22 mouse cellular contexts compared by ENCODE assay signal in genomic region chr6:91518454-91519020, GRCm38 (mm10). TPM values are rescaled to one million over a fixed set of nuclear protein-coding genes. Genes with fewer than 3 reads are reported as not detected.
DNase-seq lines count a peak whose midpoint lies in the region; ATAC-seq lines count a peak whose summit lies in the region.
"Had no signal": no experiment of that assay in that cellular context is flagged by ENCODE, and none has a peak within 500 bp of the region (broad histone marks: within the 10 kb centered on the region; RNA-seq: fewer than 3 reads in every experiment).

No protein-coding gene starts in this region.

- ATAC-seq in frontal cortex, adult (ENCODE audit: low TSS enrichment), result peak; percentile 44
- no peak for ATAC-seq in heart, embryonic 16.5 days (replicated peaks; ENCODE audit: extremely low read depth, insufficient read depth, low FRiP score)
- no peak for ATAC-seq in heart, embryonic 11.5 days (replicated peaks; ENCODE audit: insufficient number of reproducible peaks, low FRiP score, low TSS enrichment)
- ATAC-seq: hindbrain, postnatal 0 days had no signal

- no peak overlapping the region for H3K9ac ChIP-seq in heart, embryonic 16.5 days (ENCODE audit: low read length)
- no peak overlapping the region; the same call in 1 of the 2 replicates for H3K9ac ChIP-seq in heart, embryonic 11.5 days (ENCODE audit: low read depth, low read length)
- H3K9ac ChIP-seq: embryonic facial prominence, embryonic 12.5 days; liver, embryonic 14.5 days had no signal

- peaks cover 46% of the 10 kb centered on the region for H3K36me3 ChIP-seq in heart, embryonic 16.5 days (ENCODE audit: control insufficient read depth, insufficient read depth)
- peaks cover 34% of the 10 kb centered on the region for H3K36me3 ChIP-seq in heart, embryonic 11.5 days (ENCODE audit: control insufficient read depth, insufficient read depth, low read length)

- peak overlapping the region; percentile 4; the same call in 1 of the 2 replicates for H3K27ac ChIP-seq in heart, embryonic 16.5 days (ENCODE audit: low read length)
- no peak overlapping the region for H3K27ac ChIP-seq in heart, embryonic 11.5 days (ENCODE audit: low read depth, low read length)
- H3K27ac ChIP-seq: embryonic facial prominence, embryonic 12.5 days; forebrain, embryonic 10.5 days; hindbrain, postnatal 0 days; liver, embryonic 14.5 days; stomach, postnatal 0 days had no signal

- WGBS in heart, embryonic 16.5 days, result 64% methylated on average over 7 of the region's 7 CpGs
- WGBS in heart, embryonic 11.5 days (ENCODE audit: insufficient replicate concordance), result 82% methylated on average over 7 of the region's 7 CpGs

- H3K4me3 ChIP-seq in heart, embryonic 16.5 days (ENCODE audit: low read length), result no peak overlapping the region
- H3K4me3 ChIP-seq in heart, embryonic 11.5 days (ENCODE audit: low read depth, low read length), result no peak overlapping the region
- H3K4me3 ChIP-seq: embryonic facial prominence, embryonic 12.5 days; forebrain, embryonic 10.5 days had no signal

- no peak overlapping the region for H3K4me2 ChIP-seq in heart, embryonic 16.5 days (ENCODE audit: low read depth, low read length)
- no peak overlapping the region for H3K4me2 ChIP-seq in heart, embryonic 11.5 days
- H3K4me2 ChIP-seq: embryonic facial prominence, embryonic 12.5 days had no signal

- no peaks in the 10 kb centered on the region for H3K27me3 ChIP-seq in heart, embryonic 16.5 days (ENCODE audit: control insufficient read depth, insufficient read depth, low read length)
- H3K27me3 ChIP-seq in heart, embryonic 11.5 days (ENCODE audit: control insufficient read depth, insufficient read depth, low read length), result no peaks in the 10 kb centered on the region
- H3K27me3 ChIP-seq: CH12.LX; embryonic facial prominence, embryonic 12.5 days had no signal

- H3K4me1 ChIP-seq in heart, embryonic 16.5 days (ENCODE audit: control insufficient read depth, insufficient read depth, low read length), result peaks cover 29% of the 10 kb centered on the region
- H3K4me1 ChIP-seq in heart, embryonic 11.5 days (ENCODE audit: control insufficient read depth, insufficient read depth, low read length), result peaks cover 20% of the 10 kb centered on the region

- H3K9me3 ChIP-seq in heart, embryonic 16.5 days (replicated peaks; ENCODE audit: control insufficient read depth, low read length), result no peaks in the 10 kb centered on the region
- H3K9me3 ChIP-seq in heart, embryonic 11.5 days (replicated peaks; ENCODE audit: control insufficient read depth, low read length), result no peaks in the 10 kb centered on the region
- H3K9me3 ChIP-seq: embryonic facial prominence, embryonic 12.5 days; forebrain, embryonic 10.5 days had no signal

- DNase-seq in frontal cortex, postnatal 10 days (ENCODE audit: low spot score in 2 of 2), result no peak
- peak; percentile 65 for DNase-seq in right cerebral cortex, adult 18-20 months
- no peak for DNase-seq in right cerebral cortex, postnatal 10 days (ENCODE audit: low spot score in 2 of 2)
- peak; percentile 73 for DNase-seq in telencephalon, adult 2 months (ENCODE audit: low read depth, low spot score)
- no peak for DNase-seq in urinary bladder, postnatal 4 days (ENCODE audit: low spot score in 2 of 2)
- DNase-seq: adrenal gland, postnatal 10 days; cerebellum, adult 11-12 months; cerebellum, postnatal 36 days; heart, adult 11 months; kidney, adult 11 months; kidney, postnatal 10 days; midbrain, embryonic 14.5 days; thymus, postnatal 14 days had no signal

RNA-seq across cellular contexts. Expression of gene Lsm3, which starts 2.8 kb away (rescaled TPM):
- 164 and 183 TPM in 2 replicates for polyA plus RNA-seq in heart, embryonic 16.5 days (2015; fragmentation: Nextera tagmentation; extraction: Ambion mirVana)
- 196 and 209 TPM in 2 replicates for polyA plus RNA-seq in heart, embryonic 11.5 days (2014; fragmentation: Nextera tagmentation; extraction: Ambion mirVana)

RNA-seq across cellular contexts. Expression of gene Xpc, which starts 2.8 kb away (rescaled TPM):
- 11.9 and 13.7 TPM in 2 replicates for polyA plus RNA-seq in heart, embryonic 16.5 days (2015; fragmentation: Nextera tagmentation; extraction: Ambion mirVana)
- polyA plus RNA-seq in heart, embryonic 11.5 days (2014; fragmentation: Nextera tagmentation; extraction: Ambion mirVana), result 9.4 and 10.6 TPM in 2 replicates

RNA-seq across cellular contexts. Expression of gene Tmem43, which starts 45.0 kb away (rescaled TPM):
- 27.6 and 29.7 TPM in 2 replicates for polyA plus RNA-seq in heart, embryonic 16.5 days (2015; fragmentation: Nextera tagmentation; extraction: Ambion mirVana)
- polyA plus RNA-seq in heart, embryonic 11.5 days (2014; fragmentation: Nextera tagmentation; extraction: Ambion mirVana), result 29.1 and 34.3 TPM in 2 replicates

RNA-seq across cellular contexts. Expression of gene Chchd4, which starts 45.2 kb away (rescaled TPM):
- polyA plus RNA-seq in heart, embryonic 16.5 days (2015; fragmentation: Nextera tagmentation; extraction: Ambion mirVana), result 32.4 and 33.7 TPM in 2 replicates
- 32.8 and 33.4 TPM in 2 replicates for polyA plus RNA-seq in heart, embryonic 11.5 days (2014; fragmentation: Nextera tagmentation; extraction: Ambion mirVana)

Comparison
In these comparisons a context has a peak if more than half of its experiments do, and no peak if none do; other contexts are left out.
1. DNase-seq: peak in right cerebral cortex, adult 18-20 months (single experiment) and telencephalon, adult 2 months (single experiment); none in frontal cortex, postnatal 10 days (0 of 2), right cerebral cortex, postnatal 10 days (0 of 2) and urinary bladder, postnatal 4 days (0 of 2).